ENCODE assay signal across 47 mouse cellular contexts in genomic region chr9:75368779-75369178, GRCm38 (mm10). TPM values are rescaled to one million over a fixed set of nuclear protein-coding genes. Genes with fewer than 3 reads are reported as not detected.
"Had no signal": no experiment of that assay in that cellular context is flagged by ENCODE, and none has a peak within 500 bp of the region (broad histone marks: within the 10 kb centered on the region; RNA-seq: fewer than 3 reads in every experiment).

No protein-coding gene starts in this region.

- H3K27me3 ChIP-seq: heart, embryonic 12.5 days; heart, embryonic 13.5 days; heart, embryonic 15.5 days; hindbrain, embryonic 13.5 days; hindbrain, embryonic 15.5 days; intestine, embryonic 15.5 days; kidney, embryonic 15.5 days had no signal

- H3K4me3 ChIP-seq: heart, embryonic 10.5 days; heart, embryonic 12.5 days; heart, embryonic 13.5 days; heart, embryonic 15.5 days; hindbrain, embryonic 10.5 days; hindbrain, embryonic 13.5 days; hindbrain, embryonic 15.5 days; intestine, embryonic 15.5 days; kidney, embryonic 15.5 days; layer of hippocampus, adult 2 months had no signal

- H3K27ac ChIP-seq: heart, embryonic 10.5 days; heart, embryonic 13.5 days; heart, embryonic 15.5 days; hindbrain, embryonic 10.5 days; hindbrain, embryonic 13.5 days; hindbrain, embryonic 14.5 days; hindbrain, embryonic 15.5 days; hindbrain, postnatal 0 days; intestine, embryonic 15.5 days; kidney, embryonic 15.5 days; kidney, postnatal 0 days; layer of hippocampus, adult 2 months had no signal

- H3K36me3 ChIP-seq: heart, embryonic 10.5 days; heart, embryonic 12.5 days; heart, embryonic 13.5 days; heart, embryonic 15.5 days; hindbrain, embryonic 10.5 days; hindbrain, embryonic 13.5 days; hindbrain, embryonic 15.5 days; intestine, embryonic 15.5 days; kidney, embryonic 15.5 days had no signal

- DNase-seq: heart, postnatal 10 days; heart, postnatal 14 days; heart, postnatal 36 days; heart, postnatal 4 days; kidney, adult 11 months; kidney, adult 18-20 months; kidney, adult 2 months; kidney, adult 8-10 months; kidney, adult 9 months; kidney, postnatal 10 days; kidney, postnatal 14 days; kidney, postnatal 25 days; kidney, postnatal 36 days; kidney, postnatal 4 days; layer of hippocampus, adult 9-11 months; layer of hippocampus, postnatal 36 days had no signal

- H3K9me3 ChIP-seq: heart, embryonic 10.5 days; heart, embryonic 12.5 days; heart, embryonic 15.5 days; hindbrain, embryonic 15.5 days; intestine, embryonic 15.5 days; kidney, embryonic 15.5 days had no signal

- H3K9ac ChIP-seq: heart, embryonic 12.5 days; heart, embryonic 13.5 days; heart, embryonic 15.5 days; hindbrain, embryonic 13.5 days; hindbrain, embryonic 14.5 days; hindbrain, embryonic 15.5 days; intestine, embryonic 15.5 days; kidney, embryonic 15.5 days had no signal

- H3K4me1 ChIP-seq: heart, embryonic 10.5 days; heart, embryonic 12.5 days; heart, embryonic 13.5 days; heart, embryonic 15.5 days; hindbrain, embryonic 10.5 days; hindbrain, embryonic 13.5 days; hindbrain, embryonic 15.5 days; intestine, embryonic 15.5 days had no signal

- ATAC-seq: hindbrain, embryonic 16.5 days; hindbrain, postnatal 0 days; inflammation-experienced regulatory T-cells, adult 6 months; intestine, embryonic 15.5 days had no signal

- H3K4me2 ChIP-seq: heart, embryonic 11.5 days; heart, embryonic 12.5 days; heart, embryonic 13.5 days; heart, embryonic 15.5 days; hindbrain, embryonic 13.5 days; hindbrain, embryonic 14.5 days; hindbrain, embryonic 15.5 days; intestine, embryonic 15.5 days; kidney, embryonic 15.5 days had no signal

RNA-seq across cellular contexts. Expression of gene Bcl2l10, which starts 21.2 kb away (rescaled TPM):
- total RNA-seq: heart, postnatal 10 days; heart, postnatal 14 days; heart, postnatal 25 days; heart, postnatal 36 days; hematopoietic stem cell, adult 5-6 weeks; layer of hippocampus, adult 18-20 months; layer of hippocampus, adult 2 months; layer of hippocampus, postnatal 10 days; left cerebral cortex, adult 18-20 months had no signal
- polyA plus RNA-seq: heart, embryonic 10.5 days; heart, embryonic 11.5 days; heart, embryonic 12.5 days; heart, embryonic 13.5 days; heart, embryonic 14.5 days; heart, embryonic 15.5 days; heart, embryonic 16.5 days; heart, postnatal 0 days; hindbrain, embryonic 10.5 days; hindbrain, embryonic 11.5 days; hindbrain, embryonic 13.5 days; hindbrain, embryonic 14.5 days; hindbrain, embryonic 15.5 days; hindbrain, embryonic 16.5 days; hindbrain, postnatal 0 days; inflammation-experienced regulatory T-cells, adult 6 months; intestine, embryonic 14.5 days; intestine, embryonic 15.5 days; intestine, embryonic 16.5 days; intestine, postnatal 0 days; kidney, embryonic 14.5 days; kidney, embryonic 15.5 days; kidney, embryonic 16.5 days; kidney, postnatal 0 days; large intestine, adult 2 months had no signal
